Mouse (Mus musculus): ENCODE data around the gene Wapl. TPM values are rescaled to one million over a fixed set of nuclear protein-coding genes. Genes with fewer than 3 reads are reported as not detected.
A peak's percentile ranks its signal among the peaks of the same experiment; 100 is the strongest.

Gene Wapl
- total and polyA plus RNA-seq, 3 experiments = 80.4 to 221 (median 100) TPM

GRCm38 (mm10) chr14:34764908-34765307, 91.2 kb downstream of the Wapl start (continued):
- TF ChIP-seq ELF1 (IDR thresholded peaks at IDR 0.05; ENCODE audit: low read depth, low read length) (peak; percentile 84), UBTF (IDR thresholded peaks at IDR 0.05; ENCODE audit: borderline replicate concordance, insufficient read depth, low read depth, low read length) (no peak), MEF2A (IDR thresholded peaks at IDR 0.05; ENCODE audit: extremely low read depth, insufficient replicate concordance, low read depth, low read length, poor library complexity, severe bottlenecking) (no peak), GABPA (IDR thresholded peaks at IDR 0.05; ENCODE audit: low read depth, low read length) (no peak), MYC (IDR thresholded peaks at IDR 0.05; ENCODE audit: low read depth, low read length) (peak; percentile 78), POLR2AphosphoS5 (IDR thresholded peaks at IDR 0.05; ENCODE audit: borderline replicate concordance, low read depth, low read length) (no peak), ZKSCAN1 (IDR thresholded peaks at IDR 0.05; ENCODE audit: low read depth, low read length) (no peak), SMC3 (IDR thresholded peaks at IDR 0.05; ENCODE audit: low read depth, low read length) (no peak), ZNF384 (IDR thresholded peaks at IDR 0.05; ENCODE audit: low read depth, low read length) (peak; percentile 83; the same call in 1 of the 2 replicates), JUND (IDR thresholded peaks at IDR 0.05; ENCODE audit: low read depth, low read length) (no peak), RCOR1 (IDR thresholded peaks at IDR 0.05; ENCODE audit: low read depth, low read length) (no peak), GATA1 (IDR thresholded peaks at IDR 0.05; ENCODE audit: low read depth, low read length) (no peak), MAX (IDR thresholded peaks at IDR 0.05; ENCODE audit: low read length) (peak; percentile 89), RAD21 (IDR thresholded peaks at IDR 0.05; ENCODE audit: low read depth, low read length) (no peak), TCF12 (IDR thresholded peaks at IDR 0.05; ENCODE audit: low read depth, low read length) (peak; percentile 44), TAL1 (IDR thresholded peaks at IDR 0.05; ENCODE audit: low read length) (no peak), USF2 (IDR thresholded peaks at IDR 0.05; ENCODE audit: borderline replicate concordance in 1 of 2, insufficient read depth in 1 of 2, low read depth in 1 of 2, low read length in 2 of 2) (no peak), SIN3A (IDR thresholded peaks at IDR 0.05; ENCODE audit: low read length) (peak; percentile 58), TBP (IDR thresholded peaks at IDR 0.05; ENCODE audit: low read depth, low read length) (peak; percentile 85; the same call in 1 of the 2 replicates), BHLHE40 (IDR thresholded peaks at IDR 0.05; ENCODE audit: borderline replicate concordance, low read depth, low read length) (peak; percentile 70)

- H3K9me3 ChIP-seq (replicated peaks; ENCODE audit: insufficient read depth, low read length) = no peaks in the 10 kb centered on the region
- H3K36me3 ChIP-seq (ENCODE audit: control insufficient read depth in 1 of 2, insufficient read depth in 2 of 2, low read length in 2 of 2) = peaks cover 0 to 8% of the 10 kb centered on the region in 2 experiments; a peak in 1 of 4 replicates
- H3K4me3 ChIP-seq (ENCODE audit: control insufficient read depth in 1 of 2, insufficient read depth in 1 of 2, low read depth in 2 of 2, low read length in 2 of 2) = peak overlapping the region in 1 of 2 experiments; percentile 31; a peak in 2 of 4 replicates
- peak overlapping the region; percentile 83 for H3K27ac ChIP-seq (ENCODE audit: control insufficient read depth, low read depth, low read length)
- H3K9ac ChIP-seq (ENCODE audit: control insufficient read depth, low read depth, low read length, poor library complexity, severe bottlenecking) = peak overlapping the region; percentile 69
- no peak for DNase-seq (ENCODE audit: low read depth, low spot score)
- peaks cover 5% of the 10 kb centered on the region; the same call in 1 of the 2 replicates for H3K79me2 ChIP-seq (ENCODE audit: control insufficient read depth, insufficient read depth, low read length, poor library complexity)
- H3K4me1 ChIP-seq (ENCODE audit: control insufficient read depth in 1 of 2, insufficient read depth in 2 of 2, low read length in 2 of 2) = peaks cover 0 to 19% of the 10 kb centered on the region in 2 experiments; a peak in 2 of 4 replicates
- H3K27me3 ChIP-seq (ENCODE audit: control insufficient read depth in 1 of 2, insufficient read depth in 2 of 2, low read length in 2 of 2) = no peaks in the 10 kb centered on the region; a peak in 1 of 4 replicates
- TF ChIP-seq ZMIZ1 (IDR thresholded peaks at IDR 0.05; ENCODE audit: low read depth, low read length) = peak; percentile 52; the same call in 1 of the 2 replicates
- no peak for TF ChIP-seq CHD2 (IDR thresholded peaks at IDR 0.05; ENCODE audit: low read length)
- TF ChIP-seq ZKSCAN1 (IDR thresholded peaks at IDR 0.05; ENCODE audit: low read depth, low read length) = no peak
- TF ChIP-seq POLR2AphosphoS2 (IDR thresholded peaks at IDR 0.05; ENCODE audit: low read length) = no peak
- no peak for TF ChIP-seq HCFC1 (IDR thresholded peaks at IDR 0.05; ENCODE audit: low read depth, low read length)
- TF ChIP-seq MXI1 (IDR thresholded peaks at IDR 0.05; ENCODE audit: low read depth, low read length) = no peak; the same call in 1 of the 2 replicates
- TF ChIP-seq CHD1 (IDR thresholded peaks at IDR 0.05; ENCODE audit: low read depth, low read length) = no peak
Measured at GRCm38 (mm10) chr14:34765380-34765779, 91.7 kb downstream of the Wapl start.
